Mouse (Mus musculus) Patski (cell line): ENCODE data around the gene Aig1. TPM values are rescaled to one million over a fixed set of nuclear protein-coding genes. Genes with fewer than 3 reads are reported as not detected.
A peak's percentile ranks its signal among the peaks of the same experiment; 100 is the strongest.

Source experiments
- ATAC-seq: fragments of 100-300 bp; one replicate; pipeline ENCODE4 v1.8.0; 2021
- CTCF ChIA-PET: fragments of 350-600 bp; sonication (Branson Sonifier 250); formaldehyde crosslinking; loops from one replicate; lab custom pipeline; 2022; ENCODE audit warnings: inconsistent platforms; lab: Charles Lee
- POLR2A ChIA-PET: fragments of 350-600 bp; sonication (Branson Sonifier 250); formaldehyde crosslinking; loops from one replicate; lab custom pipeline; 2022; ENCODE audit warnings: antibody characterized with exemption, inconsistent platforms; lab: Charles Lee
- DNase-seq: peaks from one replicate; pipeline ENCODE4 v3.0.0-alpha.2; 2011; ENCODE audit warnings: low read depth, low spot score
- H3K27me3 ChIP-seq: fragments of 371-371 bp; one replicate; pipeline ENCODE4 v1.5.1; 2021
- CTCF ChIP-seq: fragments of 100-300 bp; IDR thresholded peaks from one replicate; pipeline ENCODE4 v1.5.1; 2021
- in situ Hi-C: fragments of 300-500 bp; cut with MboI; formaldehyde crosslinking; loops from 3 replicates; pipeline ENCODE4 v1.11.1; 2018; ENCODE audit warnings: low pct_unique_long_range_greater_than_20kb, mixed read lengths
- polyA plus RNA-seq: library from polyadenylated mRNA; unstranded; gene quantifications from one replicate; pipeline ENCODE4 v1.2.3, GENCODE M21; 2021

The Aig1 gene
- polyA plus RNA-seq, 1 experiment from 2014 or later: 17.8 TPM

DNA sequence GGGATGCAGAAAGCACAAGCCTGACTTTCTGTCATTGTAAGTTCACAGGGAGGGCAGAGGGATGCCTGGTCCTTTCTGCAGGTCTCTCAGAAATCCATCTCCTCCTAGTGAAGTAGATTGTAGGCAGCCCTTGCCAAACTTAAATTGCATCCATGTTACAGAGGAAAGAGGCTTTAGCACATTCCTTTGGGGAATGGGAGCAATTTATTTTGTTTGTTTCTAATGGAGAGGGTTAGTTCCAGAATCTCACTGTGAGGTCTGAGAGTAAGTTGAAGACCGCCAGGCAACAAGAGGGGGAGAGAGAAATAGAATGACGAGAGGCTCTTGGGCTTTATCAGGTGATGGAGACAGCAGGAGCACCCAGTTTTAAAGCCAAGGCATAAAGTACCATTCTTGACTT, 155.7 kb downstream of the Aig1 start:
- CTCF ChIA-PET: no interaction called here
- ATAC-seq (no peak), DNase-seq (no peak)
- in situ Hi-C loops: no loop called here
- TF ChIP-seq CTCF: no peak
- POLR2A ChIA-PET: no interaction called here
- no peaks in the 10 kb centered on the region for H3K27me3 ChIP-seq

GRCm38 (mm10) chr10:13711281-13711829, 157.4 kb downstream of the Aig1 start:
- no peak for DNase-seq
- CTCF ChIA-PET: no interaction called here
- no peak for TF ChIP-seq CTCF

DNA sequence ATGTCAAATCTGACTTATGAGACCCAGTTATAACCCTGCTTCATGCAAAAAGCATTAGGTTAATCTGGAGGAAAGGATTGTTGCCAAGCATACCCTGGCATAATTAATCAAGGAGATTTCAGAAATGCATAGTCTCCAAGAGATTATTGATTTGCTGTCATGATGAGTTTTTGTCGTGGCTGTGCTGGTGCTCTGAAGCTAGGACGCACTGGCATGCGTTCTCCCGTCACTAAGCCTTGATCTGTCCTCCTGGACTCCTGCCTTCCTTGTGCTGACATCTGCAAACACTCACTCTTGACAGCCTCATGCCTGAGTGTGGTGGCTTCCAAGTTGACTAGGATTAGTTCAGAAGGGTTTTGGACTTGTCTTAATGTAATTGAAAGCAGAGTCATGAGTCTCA, 163.0 kb downstream of the Aig1 start:
- ATAC-seq (no peak), DNase-seq (no peak)
- POLR2A ChIA-PET: no interaction called here
- peaks cover 3% of the 10 kb centered on the region for H3K27me3 ChIP-seq
- in situ Hi-C loops: no loop called here
- CTCF ChIA-PET: no interaction called here
- no peak for TF ChIP-seq CTCF

More at GRCm38 (mm10) chr10:13711281-13711829, 157.4 kb downstream of the Aig1 start:
- in situ Hi-C loops: no loop called here
- ATAC-seq: no peak
- no peaks in the 10 kb centered on the region for H3K27me3 ChIP-seq
- POLR2A ChIA-PET: no interaction called here

- in situ Hi-C loops: no loop called here
- H3K27me3 ChIP-seq: peaks cover 3% of the 10 kb centered on the region
- ATAC-seq: no peak
- no peak for TF ChIP-seq CTCF
- ChIA-PET CTCF (no interaction called here), POLR2A (no interaction called here)
- no peak for DNase-seq
Observed at GRCm38 (mm10) chr10:13702688-13703087, 166.1 kb downstream of the Aig1 start.

GRCm38 (mm10) chr10:13702043-13702442, 166.7 kb downstream of the Aig1 start:
- ChIA-PET CTCF (no interaction called here), POLR2A (no interaction called here)
- in situ Hi-C loops: no loop called here
- no peak for DNase-seq
- no peak for ATAC-seq
- no peak for TF ChIP-seq CTCF
- peaks cover 3% of the 10 kb centered on the region for H3K27me3 ChIP-seq

- ChIA-PET POLR2A (no interaction called here), CTCF (no interaction called here)
- no peak for TF ChIP-seq CTCF
- in situ Hi-C loops: no loop called here
- no peak for ATAC-seq
- DNase-seq: no peak
- no peaks in the 10 kb centered on the region for H3K27me3 ChIP-seq
Observed at GRCm38 (mm10) chr10:13696326-13696725, 172.5 kb downstream of the Aig1 start.

DNA sequence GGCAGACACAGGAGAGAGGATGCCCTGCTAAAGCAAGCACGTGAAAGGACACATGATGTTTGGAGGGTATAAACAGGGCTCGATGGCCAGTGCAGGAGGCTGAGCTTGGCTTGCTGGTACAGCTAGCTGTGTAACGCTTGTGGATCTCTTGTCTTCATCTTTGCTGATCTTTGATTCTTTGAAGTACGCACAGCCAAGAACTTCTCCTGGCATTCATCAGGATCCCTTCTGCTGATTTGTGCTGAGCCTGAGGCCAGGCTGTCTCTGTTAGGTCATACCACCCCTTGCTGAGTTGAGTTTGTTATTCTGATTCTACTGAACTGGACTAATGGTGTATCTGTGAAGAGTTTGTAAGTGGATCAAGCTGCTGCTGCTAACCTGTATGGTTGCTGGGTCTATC, 175.5 kb downstream of the Aig1 start:
- DNase-seq (no peak), ATAC-seq (no peak)
- no peak for TF ChIP-seq CTCF
- ChIA-PET CTCF (no interaction called here), POLR2A (no interaction called here)
- no peaks in the 10 kb centered on the region for H3K27me3 ChIP-seq
- in situ Hi-C loops: no loop called here

DNA sequence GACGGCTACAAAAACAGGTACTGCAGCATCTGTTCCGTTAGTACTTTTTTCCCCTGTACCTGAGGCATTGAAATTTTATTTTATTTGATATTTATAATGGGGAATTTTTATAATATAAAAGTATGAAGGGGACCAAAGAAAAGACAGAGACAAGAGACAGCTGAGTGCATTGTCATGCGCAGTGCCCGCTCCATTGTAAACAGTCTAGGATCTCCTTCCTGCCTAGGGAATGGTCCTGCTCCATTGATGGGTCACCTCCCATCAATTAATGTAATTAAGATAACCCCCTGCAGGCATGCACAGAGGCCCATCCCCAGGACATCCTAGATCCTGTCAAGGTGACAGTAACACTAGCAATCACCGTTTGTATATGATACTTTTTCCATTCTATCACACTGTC, 178.0 kb downstream of the Aig1 start:
- no peaks in the 10 kb centered on the region for H3K27me3 ChIP-seq
- ChIA-PET POLR2A (no interaction called here), CTCF (no interaction called here)
- DNase-seq (no peak), ATAC-seq (no peak)
- TF ChIP-seq CTCF: no peak
- in situ Hi-C loops: no loop called here

DNA sequence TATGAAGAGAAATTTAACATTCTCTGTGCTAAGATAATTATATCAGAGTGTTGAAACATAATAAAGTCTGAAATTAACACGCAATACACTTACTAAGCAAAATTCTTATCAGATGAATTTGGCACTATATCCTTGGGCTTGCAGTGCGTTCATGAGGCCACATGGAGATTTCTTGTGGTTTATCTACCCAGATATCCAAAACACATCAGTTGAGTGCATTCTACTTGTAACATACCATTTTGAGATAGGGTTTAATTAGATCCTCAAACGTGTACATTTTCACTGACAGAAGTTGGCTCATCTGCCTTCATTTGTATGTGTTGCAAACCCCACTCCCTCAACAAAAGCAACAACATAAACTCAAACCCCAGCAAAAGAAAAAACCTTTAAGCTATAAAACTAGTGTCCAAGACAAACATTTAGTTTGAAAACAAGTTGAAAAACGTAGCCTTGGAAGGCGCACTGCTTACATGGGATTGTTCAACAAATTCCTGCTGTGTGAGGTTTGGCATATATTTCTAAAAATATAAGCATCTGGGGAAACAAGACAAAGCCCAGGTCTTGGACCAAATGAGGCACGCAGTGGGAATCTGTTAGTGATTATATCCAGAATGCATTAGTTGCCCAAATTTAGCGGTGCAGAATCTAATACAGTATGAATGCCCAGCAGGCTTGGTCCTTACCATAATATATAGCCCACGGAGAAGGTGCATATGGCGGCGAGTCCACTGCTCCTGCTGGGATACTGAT, 178.8 kb downstream of the Aig1 start:
- H3K27me3 ChIP-seq: no peaks in the 10 kb centered on the region
- ATAC-seq: no peak
- ChIA-PET POLR2A (no interaction called here), CTCF (no interaction called here)
- in situ Hi-C loops: no loop called here
- no peak for TF ChIP-seq CTCF
- no peak for DNase-seq

DNA sequence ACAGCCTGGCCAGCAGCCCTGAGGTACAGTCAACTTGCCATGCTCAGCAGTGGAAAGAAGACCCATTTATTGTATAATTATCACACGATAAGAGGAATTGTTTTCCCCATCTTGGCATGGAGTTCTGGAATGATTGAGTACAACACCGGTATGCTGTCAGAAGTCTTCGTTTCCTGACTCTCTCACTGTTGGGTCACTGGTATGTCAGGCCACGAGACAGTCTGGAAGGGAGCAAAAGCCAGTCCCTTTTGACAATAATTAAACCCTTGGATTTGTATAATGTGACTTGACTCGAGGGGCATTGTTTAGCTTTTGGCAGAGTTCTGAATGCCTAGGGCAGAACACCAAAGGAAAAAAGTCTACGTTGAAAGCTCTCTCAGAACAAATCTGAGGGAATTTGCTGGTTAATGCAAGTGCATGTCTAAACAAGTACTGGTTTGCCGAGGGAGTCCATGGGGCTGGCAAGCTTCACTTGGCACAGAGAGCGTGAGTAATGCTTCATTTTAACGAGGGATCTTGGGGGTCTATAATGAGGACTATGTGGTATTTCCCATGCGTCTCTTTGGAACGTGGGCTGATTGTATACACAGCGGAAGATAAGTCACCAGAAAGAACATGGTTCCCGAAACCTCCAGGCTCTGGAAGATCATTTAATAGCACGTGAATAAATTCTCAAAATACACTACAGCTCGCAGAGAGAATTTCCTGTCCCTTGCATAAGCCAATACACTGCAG, 180.2 kb downstream of the Aig1 start:
- DNase-seq (peak; percentile 47), ATAC-seq (peak; percentile 57)
- in situ Hi-C loops: no loop called here
- POLR2A ChIA-PET: no interaction called here
- H3K27me3 ChIP-seq: no peaks in the 10 kb centered on the region
- no peak for TF ChIP-seq CTCF
- CTCF ChIA-PET: no interaction called here

DNA sequence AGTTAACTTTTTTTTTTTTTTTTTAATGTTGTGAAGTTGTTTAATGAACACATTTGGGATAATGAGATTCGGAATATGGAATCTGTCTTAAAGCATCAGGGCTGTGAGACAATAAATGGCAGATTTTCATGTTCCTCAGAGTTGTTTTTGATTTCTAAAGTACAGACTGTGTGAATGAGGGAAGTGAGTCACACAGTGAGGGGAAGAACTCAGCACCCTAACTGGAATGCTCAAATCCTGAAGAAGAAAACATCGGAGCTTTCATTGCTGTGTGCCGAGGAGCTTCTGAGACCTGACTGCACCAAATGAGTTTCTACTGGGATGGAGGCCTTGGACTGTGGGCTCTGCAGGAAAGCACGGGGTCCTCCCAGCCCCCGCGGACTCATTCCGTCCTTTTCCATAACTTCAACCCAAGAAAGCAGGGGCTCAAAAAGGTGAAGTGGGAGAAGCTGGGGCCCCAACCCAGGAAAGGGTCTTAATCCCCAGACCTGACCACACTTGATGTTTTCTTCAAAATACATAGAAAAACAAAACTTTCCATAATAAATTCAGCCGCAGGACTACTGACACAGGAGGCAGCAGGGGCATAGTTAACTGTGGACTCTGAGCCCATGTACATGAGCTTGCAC, 181.5 kb downstream of the Aig1 start:
- no peaks in the 10 kb centered on the region for H3K27me3 ChIP-seq
- DNase-seq: no peak
- ChIA-PET POLR2A (no interaction called here), CTCF (no interaction called here)
- no peak for TF ChIP-seq CTCF
- in situ Hi-C loops: no loop called here
- no peak for ATAC-seq
